Mouse (Mus musculus) G1E (cell line): ENCODE results near the gene Adam11. TPM values are rescaled to one million over a fixed set of nuclear protein-coding genes. Genes with fewer than 3 reads are reported as not detected.

Source experiments
- ATAC-seq: 2 replicates; pipeline ENCODE4 v1.8.0; 2016; ENCODE audit warnings: mild to moderate bottlenecking; ENCODE audit not compliant: insufficient number of reproducible peaks, poor library complexity, low FRiP score, severe bottlenecking; ENCODE audit errors: extremely low read depth
- DNase-seq: peaks from one replicate; pipeline ENCODE4 v3.0.0; 2012; ENCODE audit warnings: low spot score
- H3K27me3 ChIP-seq: 2 replicates; pipeline ENCODE4 v1.6.1; 2012; ENCODE audit warnings: mild to moderate bottlenecking, low read length, inconsistent platforms; ENCODE audit not compliant: insufficient read depth
- H3K36me3 ChIP-seq: replicated peaks from 2 replicates; pipeline ENCODE3; 2012; ENCODE audit warnings: mild to moderate bottlenecking, inconsistent platforms
- H3K4me1 ChIP-seq: 2 replicates; pipeline ENCODE4 v1.6.1; 2012; ENCODE audit warnings: low read depth, low read length, inconsistent platforms, mixed read lengths; ENCODE audit not compliant: insufficient read depth
- H3K4me3 ChIP-seq: 2 replicates; pipeline ENCODE4 v1.5.1; 2012; ENCODE audit warnings: low read depth, mild to moderate bottlenecking, inconsistent platforms, low read length, moderate library complexity, mixed read lengths
- H3K9me3 ChIP-seq: replicated peaks from 2 replicates; pipeline ENCODE4 v1.6.1; 2012; ENCODE audit warnings: inconsistent platforms
- CTCF ChIP-seq: IDR thresholded peaks from 2 replicates; pipeline ENCODE4 v1.5.1; 2012; ENCODE audit warnings: low read depth, low read length, inconsistent platforms, mixed read lengths
- GATA1 ChIP-seq: IDR thresholded peaks from 2 replicates; pipeline ENCODE4 v1.6.1; 2012; ENCODE audit warnings: borderline replicate concordance, low read length, inconsistent platforms, mixed read lengths
- GATA2 ChIP-seq: IDR thresholded peaks from 2 replicates; pipeline ENCODE4 v1.6.1; 2012; ENCODE audit warnings: low read depth, low read length, inconsistent platforms, borderline replicate concordance
- POLR2AphosphoS5 ChIP-seq: IDR thresholded peaks from 2 replicates; pipeline ENCODE4 v1.6.1; 2012; ENCODE audit warnings: low read depth, low read length, inconsistent platforms; ENCODE audit not compliant: insufficient replicate concordance
- TAL1 ChIP-seq: conservative IDR thresholded peaks from 2 replicates; pipeline ENCODE4 v1.6.1; 2012; ENCODE audit warnings: low read depth, low read length, inconsistent platforms, mixed read lengths
- polyA plus RNA-seq: library from polyadenylated mRNA; stranded (reverse); fragments of >175 nt; gene quantifications from 2 replicates; pipeline ENCODE4 v1.2.3, GENCODE M21; 2012
- total RNA-seq, 2 experiments: library from RNA; stranded (forward) in 1 of 2; stranded (reverse) in 1 of 2; fragments of 200-1000 nt in 1 of 2; fragments of >200 nt in 1 of 2; fragmentation: Nextera tagmentation in 1 of 2; gene quantifications; 2 replicates each; pipeline ENCODE4 v1.2.3; 2014 to 2017

Adam11 gene
- total and polyA plus RNA-seq, 3 experiments: 0.22 TPM; not detected in 2

GRCm38 (mm10) chr11:102819783-102820385 lies 58.6 kb downstream of the Adam11 start:
- TF ChIP-seq GATA1: no peak
- TF ChIP-seq TAL1: no peak
- no peak for TF ChIP-seq GATA2
- TF ChIP-seq POLR2AphosphoS5: no peak
- TF ChIP-seq CTCF: no peak
- Histone ChIP-seq H3K4me1 (no peaks in the 10 kb centered on the region), H3K27me3 (peaks cover 34% of the 10 kb centered on the region), H3K9me3 (peaks cover 7% of the 10 kb centered on the region), H3K4me3 (no peak overlapping the region), H3K36me3 (no peaks in the 10 kb centered on the region)
- no peak for DNase-seq
- no peak for ATAC-seq

GRCm38 (mm10) chr11:102820432-102820831 lies 59.2 kb downstream of the Adam11 start:
- Histone ChIP-seq H3K4me3 (no peak overlapping the region), H3K4me1 (no peaks in the 10 kb centered on the region), H3K36me3 (no peaks in the 10 kb centered on the region), H3K9me3 (peaks cover 7% of the 10 kb centered on the region), H3K27me3 (peaks cover 38% of the 10 kb centered on the region)
- DNase-seq (no peak), ATAC-seq (no peak)
- no peak for TF ChIP-seq CTCF
- no peak for TF ChIP-seq GATA1
- no peak for TF ChIP-seq POLR2AphosphoS5
- TF ChIP-seq TAL1: no peak
- TF ChIP-seq GATA2: no peak

- ATAC-seq (no peak), DNase-seq (no peak)
- no peak for TF ChIP-seq TAL1
- no peak for TF ChIP-seq CTCF
- TF ChIP-seq POLR2AphosphoS5: no peak
- no peak for TF ChIP-seq GATA2
- no peak for TF ChIP-seq GATA1
- Histone ChIP-seq H3K27me3 (peaks cover 36% of the 10 kb centered on the region), H3K9me3 (peaks cover 7% of the 10 kb centered on the region), H3K36me3 (no peaks in the 10 kb centered on the region), H3K4me3 (no peak overlapping the region), H3K4me1 (no peaks in the 10 kb centered on the region)
Measured at GRCm38 (mm10) chr11:102821231-102821630, 60.0 kb downstream of the Adam11 start.

- no peaks in the 10 kb centered on the region for H3K4me1 ChIP-seq
- TF ChIP-seq CTCF (no peak), POLR2AphosphoS5 (no peak), GATA2 (no peak), TAL1 (no peak), GATA1 (no peak)
- ATAC-seq: no peak
- no peaks in the 10 kb centered on the region for H3K9me3 ChIP-seq
- H3K36me3 ChIP-seq: no peaks in the 10 kb centered on the region
- no peak for DNase-seq
- H3K4me3 ChIP-seq: no peak overlapping the region
- H3K27me3 ChIP-seq: peaks cover 27% of the 10 kb centered on the region
Measured at GRCm38 (mm10) chr11:102826476-102826875, 65.2 kb downstream of the Adam11 start.

- Histone ChIP-seq H3K27me3 (peaks cover 27% of the 10 kb centered on the region), H3K4me3 (no peak overlapping the region), H3K36me3 (no peaks in the 10 kb centered on the region), H3K9me3 (no peaks in the 10 kb centered on the region), H3K4me1 (no peaks in the 10 kb centered on the region)
- TF ChIP-seq GATA2: no peak
- no peak for TF ChIP-seq TAL1
- TF ChIP-seq GATA1: no peak
- no peak for TF ChIP-seq CTCF
- no peak for ATAC-seq
- DNase-seq: no peak
Measured at GRCm38 (mm10) chr11:102827097-102827496, 65.9 kb downstream of the Adam11 start.

Other genes with a start within 250 kb of the Adam11 start
- 52.1 and 69.2 TPM in 2 replicates for gene Gpatch8, start 205.0 kb upstream of the Adam11 start, total RNA-seq (2014; fragmentation: Nextera tagmentation)
- 22.3 and 26.0 TPM in 2 replicates for gene Gpatch8, start 205.0 kb upstream of the Adam11 start, total RNA-seq (2017)
- gene Gpatch8, start 205.0 kb upstream of the Adam11 start, polyA plus RNA-seq: 12.1 and 16.1 TPM in 2 replicates
- not detected in 2 replicates for gene Gm11627, start 182.0 kb upstream of the Adam11 start, total RNA-seq (2014; fragmentation: Nextera tagmentation)
- not detected in 2 replicates for gene Gm11627, start 182.0 kb upstream of the Adam11 start, total RNA-seq (2017)
- not detected in 2 replicates for gene Gm11627, start 182.0 kb upstream of the Adam11 start, polyA plus RNA-seq
- not detected in 2 replicates for gene Fzd2, start 157.0 kb upstream of the Adam11 start, total RNA-seq (2014; fragmentation: Nextera tagmentation)
- gene Fzd2, start 157.0 kb upstream of the Adam11 start, total RNA-seq (2017): 0.06 TPM in 1 of 2 replicates, not detected in the other
- gene Fzd2, start 157.0 kb upstream of the Adam11 start, polyA plus RNA-seq: 0.02 TPM in 1 of 2 replicates, not detected in the other
- not detected in 2 replicates for gene Meioc, start 97.7 kb upstream of the Adam11 start, total RNA-seq (2014; fragmentation: Nextera tagmentation)
- gene Meioc, start 97.7 kb upstream of the Adam11 start, total RNA-seq (2017): 0.05 TPM in 1 of 2 replicates, not detected in the other
- gene Meioc, start 97.7 kb upstream of the Adam11 start, polyA plus RNA-seq: not detected in 2 replicates
- 27.3 and 32.0 TPM in 2 replicates for gene Ccdc43, start 63.7 kb upstream of the Adam11 start, total RNA-seq (2014; fragmentation: Nextera tagmentation)
- gene Ccdc43, start 63.7 kb upstream of the Adam11 start, total RNA-seq (2017): 38.7 and 43.6 TPM in 2 replicates
- gene Ccdc43, start 63.7 kb upstream of the Adam11 start, polyA plus RNA-seq: 8.4 and 10.5 TPM in 2 replicates
- gene Gjc1, start 58.3 kb downstream of the Adam11 start, total RNA-seq (2014; fragmentation: Nextera tagmentation): not detected in 2 replicates
- 0.11 and 0.12 TPM in 2 replicates for gene Gjc1, start 58.3 kb downstream of the Adam11 start, total RNA-seq (2017)
- not detected in 2 replicates for gene Gjc1, start 58.3 kb downstream of the Adam11 start, polyA plus RNA-seq
- not detected in 2 replicates for gene Higd1b, start 74.4 kb downstream of the Adam11 start, total RNA-seq (2014; fragmentation: Nextera tagmentation)
- gene Higd1b, start 74.4 kb downstream of the Adam11 start, total RNA-seq (2017): not detected in 2 replicates
- gene Higd1b, start 74.4 kb downstream of the Adam11 start, polyA plus RNA-seq: not detected in 2 replicates
- 109 and 134 TPM in 2 replicates for gene Eftud2, start 119.5 kb downstream of the Adam11 start, total RNA-seq (2014; fragmentation: Nextera tagmentation)
- gene Eftud2, start 119.5 kb downstream of the Adam11 start, total RNA-seq (2017): 171 and 175 TPM in 2 replicates
- gene Eftud2, start 119.5 kb downstream of the Adam11 start, polyA plus RNA-seq: 257 and 335 TPM in 2 replicates
- 0.87 TPM in 1 of 2 replicates, not detected in the other for gene Ccdc103, start 119.8 kb downstream of the Adam11 start, total RNA-seq (2014; fragmentation: Nextera tagmentation)
- 0.23 and 0.87 TPM in 2 replicates for gene Ccdc103, start 119.8 kb downstream of the Adam11 start, total RNA-seq (2017)
- gene Ccdc103, start 119.8 kb downstream of the Adam11 start, polyA plus RNA-seq: 0.09 TPM in 1 of 2 replicates, not detected in the other
- not detected in 2 replicates for gene Fam187a, start 123.7 kb downstream of the Adam11 start, total RNA-seq (2014; fragmentation: Nextera tagmentation)
- gene Fam187a, start 123.7 kb downstream of the Adam11 start, total RNA-seq (2017): 0.16 TPM in 1 of 2 replicates, not detected in the other
- not detected in 2 replicates for gene Fam187a, start 123.7 kb downstream of the Adam11 start, polyA plus RNA-seq
- gene Gfap, start 139.5 kb downstream of the Adam11 start, total RNA-seq (2014; fragmentation: Nextera tagmentation): not detected in 2 replicates
- gene Gfap, start 139.5 kb downstream of the Adam11 start, total RNA-seq (2017): 0.06 TPM in 1 of 2 replicates, not detected in the other
- gene Gfap, start 139.5 kb downstream of the Adam11 start, polyA plus RNA-seq: not detected in 2 replicates
- gene Kif18b, start 163.7 kb downstream of the Adam11 start, total RNA-seq (2014; fragmentation: Nextera tagmentation): 58.4 and 76.2 TPM in 2 replicates
- gene Kif18b, start 163.7 kb downstream of the Adam11 start, total RNA-seq (2017): 25.5 and 28.1 TPM in 2 replicates
- gene Kif18b, start 163.7 kb downstream of the Adam11 start, polyA plus RNA-seq: 35.3 and 42.6 TPM in 2 replicates
- not detected in 2 replicates for gene C1ql1, start 185.2 kb downstream of the Adam11 start, total RNA-seq (2014; fragmentation: Nextera tagmentation)
- gene C1ql1, start 185.2 kb downstream of the Adam11 start, total RNA-seq (2017): not detected in 2 replicates
- not detected in 2 replicates for gene C1ql1, start 185.2 kb downstream of the Adam11 start, polyA plus RNA-seq